ENCODE assay signal across 8 mouse cellular contexts in the genomic region with DNA sequence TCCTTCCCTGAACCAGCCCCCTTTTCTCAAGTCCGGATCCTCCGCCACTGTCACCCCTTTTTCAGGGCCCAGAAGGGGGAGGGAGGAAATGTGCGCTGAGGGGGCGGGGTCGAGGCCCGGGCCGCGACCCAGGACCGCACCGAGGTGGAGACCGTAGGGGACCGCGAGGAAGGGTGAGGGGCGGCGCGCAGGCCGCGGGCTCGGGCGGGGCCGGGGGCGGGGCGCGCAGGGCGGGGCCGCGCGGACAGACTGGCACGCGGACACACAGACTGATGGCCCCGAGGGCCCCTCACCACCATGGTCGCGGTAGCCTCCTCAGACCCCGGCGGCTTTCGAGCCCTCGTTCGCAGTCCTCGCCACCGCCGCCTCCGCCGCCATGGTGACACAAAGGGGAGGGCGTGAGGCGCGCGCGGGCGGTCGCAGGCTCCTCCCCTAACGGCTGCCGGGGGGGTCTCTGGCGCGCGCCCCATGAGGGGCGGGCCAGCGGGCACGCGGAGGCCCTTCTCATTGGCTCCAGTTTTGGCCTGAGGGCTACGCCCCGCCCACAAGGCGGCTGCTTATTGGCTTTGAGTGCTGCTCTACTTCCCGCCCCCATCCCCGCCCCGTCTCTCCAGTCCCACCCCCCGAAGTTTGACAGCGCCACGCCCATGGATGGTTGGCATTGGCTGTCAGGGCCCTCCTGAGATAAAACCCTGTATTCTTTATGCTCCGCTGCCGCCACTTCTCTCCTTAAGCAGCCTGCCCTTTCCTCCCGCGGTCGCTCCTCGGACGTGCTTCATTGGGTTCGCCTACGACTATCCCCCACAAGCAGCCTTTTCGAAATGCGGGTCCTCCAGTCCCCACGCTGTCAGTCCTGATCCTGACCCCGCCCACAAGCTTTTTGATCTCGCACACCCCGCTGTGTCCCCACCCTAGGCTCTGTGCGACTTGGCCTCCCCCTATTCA. TPM values are rescaled to one million over a fixed set of nuclear protein-coding genes. Genes with fewer than 3 reads are reported as not detected.
DNase-seq lines count a peak whose midpoint lies in the region; ATAC-seq and TF ChIP-seq lines count a peak whose summit lies in the region.

A gene (minus strand): TSS at position 428 of the 945 bp plus-strand sequence.

- H3K4me1 ChIP-seq in hindbrain, embryonic 14.5 days (replicated peaks; ENCODE audit: control insufficient read depth, insufficient read depth, low read length): peaks cover 36% of the 10 kb centered on the region

- peak within 1 kb of the TSS; percentile 96 for H3K27ac ChIP-seq in hindbrain, embryonic 14.5 days

- H3K36me3 ChIP-seq in hindbrain, embryonic 14.5 days (replicated peaks; ENCODE audit: control insufficient read depth, insufficient read depth): peaks cover 37% of the 10 kb centered on the region

- DNase-seq in Patski (ENCODE audit: low read depth, low spot score): peak; percentile 77
- peak; percentile 98 to 99 for DNase-seq in cerebellum, postnatal 14 days
- DNase-seq in frontal cortex, postnatal 14 days (ENCODE audit: low spot score in 2 of 2): peak; percentile 95 to 96
- DNase-seq in hindbrain, embryonic 14.5 days (ENCODE audit: low spot score): peak; percentile 98
- DNase-seq in layer of hippocampus, postnatal 36 days: peak; percentile 95
- DNase-seq in lung, postnatal 36 days: peak; percentile 98
- peak; percentile 99 for DNase-seq in retina, postnatal 1 day
- peak; percentile 90 for DNase-seq in urinary bladder, adult 18-20 months (ENCODE audit: low spot score in 2 of 2)

- peak within 1 kb of the TSS; percentile 88 for H3K4me3 ChIP-seq in hindbrain, embryonic 14.5 days (replicated peaks; ENCODE audit: low read length)

- H3K4me2 ChIP-seq in hindbrain, embryonic 14.5 days (replicated peaks): peak within 1 kb of the TSS; percentile 69

- ATAC-seq in Patski: peak; percentile 87
- ATAC-seq in hindbrain, embryonic 14.5 days (ENCODE audit: low FRiP score): peak; percentile 93

- CTCF ChIA-PET in Patski (lab: Charles Lee): interaction anchor here (1.1 to 1.9 kb wide), 2 partner anchors 18 to 91 kb away, joined by 3 to 6 read pairs; a partner anchor contains a TSS

- no peak for TF ChIP-seq CTCF in Patski (IDR thresholded peaks at IDR 0.05)

- in situ Hi-C loops in Patski (cut with MboI; ENCODE audit: low pct_unique_long_range_greater_than_20kb): no loop called here

- H3K27me3 ChIP-seq in Patski: no peaks in the 10 kb centered on the region
- H3K27me3 ChIP-seq in hindbrain, embryonic 14.5 days (ENCODE audit: control insufficient read depth, insufficient read depth, low read length): no peaks in the 10 kb centered on the region

- under 1% methylated on average over 67 of the region's 84 CpGs for WGBS in hindbrain, embryonic 14.5 days

- peak within 1 kb of the TSS; percentile 97 for H3K9ac ChIP-seq in hindbrain, embryonic 14.5 days

- POLR2A ChIA-PET in Patski (lab: Charles Lee): interaction anchor here (0.7 to 1.2 kb wide), 2 partner anchors 18 to 217 kb away, joined by 3 to 4 read pairs; no protein-coding TSS in a partner anchor

- no peaks in the 10 kb centered on the region for H3K9me3 ChIP-seq in hindbrain, embryonic 14.5 days (ENCODE audit: control insufficient read depth, low read length)

RNA-seq across cellular contexts. Expression of the gene that starts here (rescaled TPM):
- 5.4 TPM for polyA plus RNA-seq in Patski (2021)
- polyA plus RNA-seq in hindbrain, embryonic 14.5 days (2014; fragmentation: Nextera tagmentation; extraction: Ambion mirVana): 112 TPM in 2 replicates
- total RNA-seq in layer of hippocampus, postnatal 36 days (2021): 100 to 1,000 TPM; 104 to 111 TPM

Comparison
In these comparisons a context has a peak if more than half of its experiments do, and no peak if none do; other contexts are left out.
1. Peak in every context shown above with its lines: DNase-seq, ATAC-seq, H3K4me3 ChIP-seq and H3K27ac ChIP-seq.
2. RNA of the gene that starts here (polyA plus RNA-seq): 112 TPM in hindbrain, embryonic 14.5 days; 5.4 TPM in Patski (single experiment); every median in the first group is over 10 times any median in the second.